Mouse (Mus musculus): ENCODE results near the gene Fbxo24. TPM values are rescaled to one million over a fixed set of nuclear protein-coding genes. Genes with fewer than 3 reads are reported as not detected.

Fbxo24 gene
- total and polyA plus RNA-seq, 2 experiments from 2014 or later = 0.18 to 0.26 TPM

GRCm38 (mm10) chr5:137644484-137644883 is 15.7 kb upstream of the Fbxo24 start:
- H3K4me3 ChIP-seq (ENCODE audit: low read length) = no peak overlapping the region
- no peak for DNase-seq (ENCODE audit: low spot score)
- peaks cover 11% of the 10 kb centered on the region; the same call in 1 of the 2 replicates for H3K36me3 ChIP-seq (ENCODE audit: insufficient read depth, low read length)
- no peak for ATAC-seq
- WGBS = 39% methylated on average over 19 of the region's 19 CpGs
- TF ChIP-seq CTCF (IDR thresholded peaks at IDR 0.05; ENCODE audit: low read depth) = no peak
- H3K27ac ChIP-seq = no peak overlapping the region
- peak overlapping the region; percentile 43; the same call in 1 of the 2 replicates for H3K4me2 ChIP-seq (ENCODE audit: low read depth, low read length)
- H3K4me1 ChIP-seq (ENCODE audit: insufficient read depth, low read length) = peaks cover 5% of the 10 kb centered on the region; the same call in 1 of the 2 replicates
- no peaks in the 10 kb centered on the region for H3K9me3 ChIP-seq (ENCODE audit: low read length)
- peaks cover 17% of the 10 kb centered on the region for H3K27me3 ChIP-seq (ENCODE audit: insufficient read depth, low read length)
- H3K9ac ChIP-seq (replicated peaks; ENCODE audit: low read length) = no peak overlapping the region

GRCm38 (mm10) chr5:137642886-137643285 is 14.1 kb upstream of the Fbxo24 start:
- ATAC-seq = no peak
- H3K4me3 ChIP-seq (ENCODE audit: low read length) = no peak overlapping the region
- DNase-seq (ENCODE audit: low spot score) = no peak
- no peak overlapping the region for H3K4me2 ChIP-seq (ENCODE audit: low read depth, low read length)
- peaks cover 17% of the 10 kb centered on the region for H3K27me3 ChIP-seq (ENCODE audit: insufficient read depth, low read length)
- peaks cover 5% of the 10 kb centered on the region; the same call in 1 of the 2 replicates for H3K4me1 ChIP-seq (ENCODE audit: insufficient read depth, low read length)
- no peak overlapping the region for H3K27ac ChIP-seq
- H3K9me3 ChIP-seq (ENCODE audit: low read length) = no peaks in the 10 kb centered on the region
- peaks cover 18% of the 10 kb centered on the region; the same call in 1 of the 2 replicates for H3K36me3 ChIP-seq (ENCODE audit: insufficient read depth, low read length)
- TF ChIP-seq CTCF (IDR thresholded peaks at IDR 0.05; ENCODE audit: low read depth) = no peak
- WGBS = 47% methylated on average over 4 of the region's 4 CpGs
- H3K9ac ChIP-seq (replicated peaks; ENCODE audit: low read length) = no peak overlapping the region

- no peak within 1 kb of the TSS for H3K9ac ChIP-seq (replicated peaks; ENCODE audit: low read length)
- ATAC-seq (no peak), DNase-seq (ENCODE audit: low spot score) (no peak)
- peaks cover 5% of the 10 kb centered on the region; the same call in 1 of the 2 replicates for H3K4me1 ChIP-seq (ENCODE audit: insufficient read depth, low read length)
- no peak within 1 kb of the TSS for H3K4me3 ChIP-seq (ENCODE audit: low read length)
- no peak within 1 kb of the TSS for H3K4me2 ChIP-seq (ENCODE audit: low read depth, low read length)
- TF ChIP-seq CTCF (IDR thresholded peaks at IDR 0.05; ENCODE audit: low read depth) = peak; percentile 42
- 88% methylated on average over 19 of the region's 19 CpGs for WGBS
- peaks cover 13% of the 10 kb centered on the region for H3K27me3 ChIP-seq (ENCODE audit: insufficient read depth, low read length)
- no peaks in the 10 kb centered on the region for H3K9me3 ChIP-seq (ENCODE audit: low read length)
- no peak within 1 kb of the TSS for H3K27ac ChIP-seq
- peaks cover 33% of the 10 kb centered on the region; the same call in 1 of the 2 replicates for H3K36me3 ChIP-seq (ENCODE audit: insufficient read depth, low read length)
Measured at GRCm38 (mm10) chr5:137641054-137641453, 12.3 kb upstream of the Fbxo24 start, which contains the start of gene Sap25. Gene Sap25, plus strand, starts transcription at chr5:137641334.

GRCm38 (mm10) chr5:137639472-137639871 is 10.7 kb upstream of the Fbxo24 start:
- no peak overlapping the region for H3K4me2 ChIP-seq (ENCODE audit: low read depth, low read length)
- ATAC-seq (no peak), DNase-seq (ENCODE audit: low spot score) (no peak)
- no peaks in the 10 kb centered on the region; the same call in 1 of the 2 replicates for H3K27me3 ChIP-seq (ENCODE audit: insufficient read depth, low read length)
- no peak for TF ChIP-seq CTCF (IDR thresholded peaks at IDR 0.05; ENCODE audit: low read depth)
- H3K27ac ChIP-seq = no peak overlapping the region
- H3K4me1 ChIP-seq (ENCODE audit: insufficient read depth, low read length) = no peaks in the 10 kb centered on the region
- H3K36me3 ChIP-seq (ENCODE audit: insufficient read depth, low read length) = peaks cover 43% of the 10 kb centered on the region; the same call in 1 of the 2 replicates
- WGBS = 82% methylated on average over 7 of the region's 7 CpGs
- no peaks in the 10 kb centered on the region for H3K9me3 ChIP-seq (ENCODE audit: low read length)
- H3K4me3 ChIP-seq (ENCODE audit: low read length) = no peak overlapping the region
- H3K9ac ChIP-seq (replicated peaks; ENCODE audit: low read length) = no peak overlapping the region

DNA sequence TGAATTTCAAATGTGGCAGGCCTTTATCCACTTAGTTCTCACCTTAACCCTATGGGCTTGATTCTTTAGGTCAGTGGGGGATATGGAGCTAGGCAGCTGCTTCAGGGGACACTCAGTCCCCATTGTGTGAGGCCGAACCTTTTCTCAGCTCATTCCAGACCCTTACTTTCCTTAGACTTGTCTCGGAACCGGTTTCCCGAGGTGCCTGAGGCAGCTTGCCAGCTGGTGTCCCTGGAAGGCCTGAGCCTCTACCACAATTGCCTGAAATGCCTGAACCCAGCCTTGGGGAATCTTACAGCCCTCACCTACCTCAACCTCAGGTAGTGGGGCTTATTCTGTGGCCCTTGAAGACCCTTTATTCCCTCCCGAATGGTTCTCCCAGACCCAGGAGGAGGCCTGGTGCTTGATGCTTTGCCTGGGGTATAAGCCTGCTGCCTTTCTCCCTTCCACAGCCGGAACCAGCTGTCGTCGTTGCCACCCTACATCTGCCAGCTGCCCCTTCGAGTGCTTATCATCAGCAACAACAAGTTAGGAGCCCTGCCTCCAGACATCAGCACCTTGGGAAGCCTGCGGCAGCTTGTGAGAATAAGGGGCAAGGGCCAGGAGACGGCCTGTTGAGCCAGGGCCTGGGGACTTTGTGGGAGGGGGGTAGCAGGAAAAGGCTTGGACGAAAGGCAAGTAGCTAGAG is 4.7 kb upstream of the Fbxo24 start:
- Histone ChIP-seq H3K27ac (no peak overlapping the region), H3K9ac (replicated peaks; ENCODE audit: low read length) (no peak overlapping the region), H3K4me3 (ENCODE audit: low read length) (no peak overlapping the region), H3K9me3 (ENCODE audit: low read length) (no peaks in the 10 kb centered on the region), H3K36me3 (ENCODE audit: insufficient read depth, low read length) (peaks cover 34% of the 10 kb centered on the region), H3K4me1 (ENCODE audit: insufficient read depth, low read length) (peaks cover 18% of the 10 kb centered on the region), H3K4me2 (ENCODE audit: low read depth, low read length) (no peak overlapping the region), H3K27me3 (ENCODE audit: insufficient read depth, low read length) (no peaks in the 10 kb centered on the region)
- WGBS = 66% methylated on average over 12 of the region's 12 CpGs
- ATAC-seq = no peak
- no peak for DNase-seq (ENCODE audit: low spot score)
- no peak for TF ChIP-seq CTCF (IDR thresholded peaks at IDR 0.05; ENCODE audit: low read depth)

GRCm38 (mm10) chr5:137631591-137631990 is 2.8 kb upstream of the Fbxo24 start:
- Histone ChIP-seq H3K36me3 (ENCODE audit: insufficient read depth, low read length) (peaks cover 22% of the 10 kb centered on the region), H3K4me1 (ENCODE audit: insufficient read depth, low read length) (peaks cover 18% of the 10 kb centered on the region), H3K4me3 (ENCODE audit: low read length) (no peak overlapping the region), H3K9me3 (ENCODE audit: low read length) (no peaks in the 10 kb centered on the region), H3K27ac (peak overlapping the region; percentile 33; the same call in 1 of the 2 replicates), H3K27me3 (ENCODE audit: insufficient read depth, low read length) (no peaks in the 10 kb centered on the region), H3K9ac (replicated peaks; ENCODE audit: low read length) (no peak overlapping the region), H3K4me2 (ENCODE audit: low read depth, low read length) (no peak overlapping the region)
- WGBS = 67% methylated on average over 4 of the region's 4 CpGs
- DNase-seq (ENCODE audit: low spot score) (no peak), ATAC-seq (no peak)
- no peak for TF ChIP-seq CTCF (IDR thresholded peaks at IDR 0.05; ENCODE audit: low read depth)

- no peaks in the 10 kb centered on the region for H3K9me3 ChIP-seq (ENCODE audit: low read length)
- peaks cover 18% of the 10 kb centered on the region for H3K4me1 ChIP-seq (ENCODE audit: insufficient read depth, low read length)
- no peaks in the 10 kb centered on the region for H3K27me3 ChIP-seq (ENCODE audit: insufficient read depth, low read length)
- H3K27ac ChIP-seq = peak overlapping the region; percentile 54
- peaks cover 19% of the 10 kb centered on the region for H3K36me3 ChIP-seq (ENCODE audit: insufficient read depth, low read length)
- peak overlapping the region; percentile 99 for H3K4me2 ChIP-seq (ENCODE audit: low read depth, low read length)
- DNase-seq (ENCODE audit: low spot score) (no peak), ATAC-seq (no peak)
- peak overlapping the region; percentile 26; the same call in 1 of the 2 replicates for H3K9ac ChIP-seq (replicated peaks; ENCODE audit: low read length)
- no peak for TF ChIP-seq CTCF (IDR thresholded peaks at IDR 0.05; ENCODE audit: low read depth)
- WGBS = 63% methylated on average over 9 of the region's 9 CpGs
- no peak overlapping the region; the same call in 1 of the 2 replicates for H3K4me3 ChIP-seq (ENCODE audit: low read length)
Measured at GRCm38 (mm10) chr5:137631171-137631570, 2.4 kb upstream of the Fbxo24 start.

All from hindbrain, postnatal 0 days (tissue).